Mouse (Mus musculus) forebrain, embryonic 16.5 days (tissue): ENCODE results near the gene Olfr429. TPM values are rescaled to one million over a fixed set of nuclear protein-coding genes. Genes with fewer than 3 reads are reported as not detected.
"Not testable (repeated sequence)": the region's sequence is repeated elsewhere in the genome, so short reads cannot be mapped to it uniquely, and the experiment has no call there.

Experiments
- ATAC-seq: fragments of 200-750 bp; cut with Nextera tagmentation; 2 replicates; pipeline ENCODE4 v1.8.0; 2017; ENCODE audit warnings: mild to moderate bottlenecking, moderate library complexity
- H3K27ac ChIP-seq: fragments of 300-500 bp; sonication (generic); 2 replicates; pipeline ENCODE4 v1.5.1; 2014; ENCODE audit warnings: low read length, control low read depth
- H3K27me3 ChIP-seq: fragments of 300-500 bp; sonication (generic); replicated peaks from 2 replicates; pipeline ENCODE4 v1.6.1; 2014; ENCODE audit warnings: low read length; ENCODE audit not compliant: control insufficient read depth, insufficient read depth
- H3K36me3 ChIP-seq: fragments of 300-500 bp; sonication (generic); 2 replicates; pipeline ENCODE4 v1.6.1; 2014; ENCODE audit not compliant: control insufficient read depth, insufficient read depth
- H3K4me1 ChIP-seq: fragments of 300-500 bp; sonication (generic); replicated peaks from 2 replicates; pipeline ENCODE4 v1.6.1; 2014; ENCODE audit warnings: low read length; ENCODE audit not compliant: control insufficient read depth, insufficient read depth
- H3K4me2 ChIP-seq: fragments of 300-500 bp; sonication (generic); 2 replicates; pipeline ENCODE4 v1.6.1; 2014; ENCODE audit warnings: mild to moderate bottlenecking, low read length, control low read depth
- H3K4me3 ChIP-seq: fragments of 300-500 bp; sonication (generic); replicated peaks from 2 replicates; pipeline ENCODE4 v1.5.1; 2014; ENCODE audit warnings: mild to moderate bottlenecking, low read length, control low read depth
- H3K9ac ChIP-seq: fragments of 300-500 bp; sonication (generic); replicated peaks from 2 replicates; pipeline ENCODE4 v1.6.1; 2014; ENCODE audit warnings: low read depth, low read length, control low read depth
- H3K9me3 ChIP-seq: fragments of 300-500 bp; sonication (generic); 2 replicates; pipeline ENCODE4 v1.6.1; 2016; ENCODE audit warnings: low read length; ENCODE audit not compliant: control insufficient read depth
- WGBS: fragments of 180-500 bp; shearing (Covaris S2); extraction: QIAGEN DNeasy Blood & Tissue Kit; methylation state at CpG from one replicate; pipeline ENCODE4 v1.1.7; 2014; 5-methylcytosine and 5-hydroxymethylcytosine counted together
- polyA plus RNA-seq: library from polyadenylated mRNA; unstranded; fragments of >200 nt; fragmentation: Nextera tagmentation; extraction: Ambion mirVana; gene quantifications from 2 replicates; pipeline ENCODE4 v1.2.1, GENCODE M21; 2015

The Olfr429 gene
- polyA plus RNA-seq: not detected in 2 replicates

DNA sequence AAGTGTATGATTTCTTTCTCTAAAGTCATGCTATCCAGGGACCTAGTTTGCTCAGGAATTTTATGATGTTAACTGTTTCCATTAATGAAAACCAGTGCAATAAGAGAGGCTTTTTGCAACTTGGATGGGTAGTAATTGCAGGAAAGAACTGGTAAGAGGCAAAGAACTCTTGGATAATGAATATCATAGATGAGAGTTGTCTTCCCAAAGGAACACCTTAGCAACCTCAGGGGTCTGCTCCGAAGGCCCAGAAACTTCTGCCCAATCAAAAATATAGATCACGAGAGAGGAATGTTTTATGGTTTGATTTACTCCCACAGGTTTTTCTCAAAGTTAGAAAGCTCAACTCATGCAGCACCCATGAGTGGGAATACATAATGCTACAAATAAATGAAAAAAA is at the start of gene Olfr429:
Olfr429 (plus strand) TSS at position 301 of the 400 bp plus-strand sequence.
- no peak for ATAC-seq
- H3K4me2 ChIP-seq: no peak within 1 kb of the TSS
- H3K27me3 ChIP-seq: no peaks in the 10 kb centered on the region
- 94% methylated on average over 2 of the region's 2 CpGs for WGBS
- H3K36me3 ChIP-seq: no peaks in the 10 kb centered on the region
- H3K27ac ChIP-seq: no peak within 1 kb of the TSS
- no peaks in the 10 kb centered on the region for H3K4me1 ChIP-seq
- no peaks in the 10 kb centered on the region for H3K9me3 ChIP-seq
- no peak within 1 kb of the TSS for H3K4me3 ChIP-seq
- no peak within 1 kb of the TSS for H3K9ac ChIP-seq

DNA sequence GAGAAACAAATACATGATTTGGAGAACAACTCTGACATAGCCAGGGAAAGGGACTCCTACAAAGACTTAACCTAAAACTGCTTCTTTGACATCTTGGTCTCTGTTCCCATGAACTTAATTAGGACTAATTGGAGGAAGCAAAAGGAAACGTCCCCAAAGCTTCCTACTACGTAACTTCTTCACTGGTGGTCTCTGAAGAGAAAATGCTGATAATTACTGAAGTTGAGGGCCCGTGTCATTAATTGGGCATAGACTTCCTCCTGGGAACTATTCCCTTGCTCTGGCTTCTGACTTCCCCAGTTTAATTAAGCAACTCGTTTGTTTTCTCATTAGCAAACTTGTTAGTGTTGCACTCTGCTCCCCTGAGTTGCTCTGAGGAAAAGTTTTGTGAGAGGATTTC is 48.3 kb upstream of the Olfr429 start:
- no peak overlapping the region for H3K9ac ChIP-seq
- no peak overlapping the region for H3K4me2 ChIP-seq
- H3K27ac ChIP-seq: no peak overlapping the region
- H3K4me3 ChIP-seq: no peak overlapping the region
- no peak for ATAC-seq
- H3K36me3 ChIP-seq: no peaks in the 10 kb centered on the region
- no peaks in the 10 kb centered on the region for H3K27me3 ChIP-seq
- WGBS: 22% methylated on average over 4 of the region's 4 CpGs
- H3K9me3 ChIP-seq: no peaks in the 10 kb centered on the region
- no peaks in the 10 kb centered on the region for H3K4me1 ChIP-seq

DNA sequence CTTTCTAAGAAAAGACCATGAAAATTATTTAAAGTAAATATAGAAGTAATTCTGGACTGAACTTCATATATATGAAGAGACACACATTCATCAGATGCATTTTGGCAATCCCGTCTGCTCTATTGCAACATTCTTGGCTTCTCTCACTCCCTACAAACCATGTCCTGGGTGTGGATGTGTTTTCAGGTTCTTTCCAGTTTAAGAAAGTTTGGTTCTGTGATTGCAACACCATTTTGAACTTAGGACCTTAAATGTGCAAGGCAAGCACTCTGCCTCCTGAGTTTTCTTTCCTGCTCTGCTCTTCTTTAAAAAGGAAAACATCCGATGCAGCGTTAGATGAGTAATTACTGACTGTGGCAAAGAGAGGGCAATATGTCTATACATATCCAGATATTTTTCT is 45.7 kb upstream of the Olfr429 start:
- Histone ChIP-seq H3K4me3 (no peak overlapping the region), H3K36me3 (no peaks in the 10 kb centered on the region), H3K27ac (no peak overlapping the region), H3K9ac (no peak overlapping the region), H3K9me3 (no peaks in the 10 kb centered on the region), H3K4me2 (no peak overlapping the region), H3K4me1 (no peaks in the 10 kb centered on the region), H3K27me3 (no peaks in the 10 kb centered on the region)
- WGBS: 97% methylated on average over 3 of the region's 3 CpGs
- ATAC-seq: no peak

DNA sequence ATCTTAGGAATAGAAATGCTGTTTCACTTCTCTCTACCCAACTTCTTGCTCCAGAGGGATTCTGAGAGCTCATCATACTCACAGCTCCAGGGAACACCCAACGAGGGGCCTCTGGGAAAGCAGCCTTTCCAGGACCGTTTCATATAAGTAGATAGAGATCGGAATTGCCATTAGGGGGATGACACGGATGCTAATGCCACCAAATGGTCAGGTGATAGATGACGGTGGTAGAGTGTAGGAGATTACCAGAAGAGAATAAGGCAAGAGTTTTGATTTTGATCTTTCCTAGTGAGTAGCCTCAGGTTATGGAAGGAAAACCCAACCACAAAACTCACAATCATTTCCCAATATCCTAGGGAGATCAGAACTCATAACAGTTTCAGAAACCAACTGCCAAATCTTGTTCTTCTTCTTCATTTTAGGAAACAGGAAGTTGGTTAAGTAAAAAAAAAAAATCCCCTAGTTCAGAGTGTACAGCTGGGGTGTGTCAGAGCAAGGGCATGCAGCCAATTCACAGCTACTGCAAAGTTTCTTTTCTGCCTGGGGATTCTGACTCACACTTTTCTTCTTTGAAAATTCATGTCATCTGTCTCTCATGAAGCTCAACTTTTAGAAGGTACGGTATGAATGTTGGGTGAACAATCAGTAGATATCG is 43.5 kb upstream of the Olfr429 start, which contains the start of gene Olfr433:
Olfr433 (plus strand) TSS at position 183 of the 655 bp plus-strand sequence.
- H3K4me3 ChIP-seq: no peak within 1 kb of the TSS
- no peak within 1 kb of the TSS for H3K4me2 ChIP-seq
- 89% methylated on average over 7 of the region's 7 CpGs for WGBS
- no peaks in the 10 kb centered on the region for H3K9me3 ChIP-seq
- no peak within 1 kb of the TSS for H3K27ac ChIP-seq
- no peaks in the 10 kb centered on the region for H3K4me1 ChIP-seq
- no peaks in the 10 kb centered on the region for H3K36me3 ChIP-seq
- H3K27me3 ChIP-seq: no peaks in the 10 kb centered on the region
- no peak within 1 kb of the TSS for H3K9ac ChIP-seq
- no peak for ATAC-seq

DNA sequence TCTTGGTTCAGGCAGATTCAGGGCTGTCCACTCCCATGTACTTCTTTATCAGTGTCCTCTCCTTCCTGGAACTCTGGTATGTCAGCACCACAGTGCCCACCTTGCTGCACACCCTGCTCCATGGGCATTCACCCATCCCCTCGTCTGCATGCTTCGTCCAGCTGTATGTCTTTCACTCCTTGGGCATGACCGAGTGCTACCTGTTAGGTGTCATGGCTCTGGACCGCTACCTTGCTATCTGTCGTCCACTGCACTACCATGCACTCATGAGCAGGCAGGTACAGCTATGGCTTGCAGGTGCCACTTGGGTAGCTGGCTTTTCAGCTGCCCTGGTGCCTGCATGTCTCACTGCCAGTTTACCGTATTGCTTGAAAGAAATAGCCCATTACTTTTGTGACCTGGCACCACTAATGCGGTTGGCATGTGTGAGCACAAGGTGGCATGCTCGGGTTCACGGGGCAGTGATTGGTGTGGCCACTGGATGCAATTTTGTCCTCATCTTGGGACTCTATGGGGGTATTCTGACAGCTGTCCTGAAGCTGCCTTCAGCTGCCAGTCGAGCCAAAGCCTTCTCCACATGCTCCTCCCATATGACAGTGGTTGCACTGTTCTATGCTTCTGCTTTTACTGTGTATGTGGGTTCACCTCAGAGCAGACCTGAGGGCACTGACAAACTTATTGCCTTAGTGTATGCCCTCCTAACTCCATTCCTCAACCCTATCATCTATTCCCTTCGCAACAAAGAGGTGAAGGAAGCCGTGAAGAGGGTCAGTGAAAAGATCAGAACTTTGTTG is 41.8 kb upstream of the Olfr429 start:
- not testable (repeated sequence) for H3K9ac ChIP-seq, H3K27ac ChIP-seq, H3K36me3 ChIP-seq, H3K4me2 ChIP-seq, H3K9me3 ChIP-seq, H3K27me3 ChIP-seq, H3K4me1 ChIP-seq, ATAC-seq, H3K4me3 ChIP-seq
- WGBS: 93% methylated on average over 12 of the region's 12 CpGs

DNA sequence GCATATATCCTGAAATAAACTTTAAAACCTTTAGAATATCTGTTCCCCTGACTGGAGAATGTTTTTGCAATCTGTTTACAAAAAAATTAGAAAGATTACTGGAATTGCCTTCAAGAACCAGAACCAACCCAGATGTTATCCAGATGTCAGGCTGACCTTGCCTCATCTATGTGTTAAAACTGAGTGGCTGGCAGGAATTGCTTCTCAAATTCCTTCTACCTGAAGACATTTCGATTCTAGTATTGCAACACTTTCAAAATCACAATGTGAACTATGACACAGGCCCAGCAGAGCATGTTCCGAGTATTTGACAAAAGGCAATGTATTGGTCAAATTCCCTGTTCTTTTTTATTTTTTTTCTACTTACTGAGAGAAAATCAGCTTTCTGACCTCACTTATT is 39.7 kb upstream of the Olfr429 start:
- H3K4me2 ChIP-seq: no peak overlapping the region
- ATAC-seq: no peak
- no peak overlapping the region for H3K4me3 ChIP-seq
- no peak overlapping the region for H3K27ac ChIP-seq
- WGBS: 80% methylated on average over 2 of the region's 2 CpGs
- H3K4me1 ChIP-seq: no peaks in the 10 kb centered on the region
- H3K9me3 ChIP-seq: no peaks in the 10 kb centered on the region
- no peak overlapping the region for H3K9ac ChIP-seq
- no peaks in the 10 kb centered on the region for H3K36me3 ChIP-seq
- H3K27me3 ChIP-seq: no peaks in the 10 kb centered on the region

DNA sequence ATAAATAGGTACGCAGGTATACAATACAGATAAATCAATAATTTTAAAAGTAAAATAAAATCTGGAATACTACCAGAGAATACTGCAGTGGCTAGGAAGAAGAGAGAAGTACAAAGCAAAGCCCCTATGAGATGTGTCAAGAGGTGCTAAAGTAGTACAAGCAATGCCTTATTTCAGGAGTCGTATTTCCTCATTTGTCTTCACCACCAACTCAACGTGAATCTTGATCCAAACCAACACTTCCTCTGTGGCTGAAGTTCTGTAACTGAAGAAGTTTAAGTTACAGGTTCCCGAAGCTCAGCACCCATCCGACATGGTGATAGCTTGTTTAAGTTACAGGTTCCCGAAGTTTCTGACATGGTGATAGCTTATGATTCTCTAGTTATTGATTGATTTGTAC is 35.9 kb upstream of the Olfr429 start:
- not testable (repeated sequence) for H3K4me2 ChIP-seq, ATAC-seq

DNA sequence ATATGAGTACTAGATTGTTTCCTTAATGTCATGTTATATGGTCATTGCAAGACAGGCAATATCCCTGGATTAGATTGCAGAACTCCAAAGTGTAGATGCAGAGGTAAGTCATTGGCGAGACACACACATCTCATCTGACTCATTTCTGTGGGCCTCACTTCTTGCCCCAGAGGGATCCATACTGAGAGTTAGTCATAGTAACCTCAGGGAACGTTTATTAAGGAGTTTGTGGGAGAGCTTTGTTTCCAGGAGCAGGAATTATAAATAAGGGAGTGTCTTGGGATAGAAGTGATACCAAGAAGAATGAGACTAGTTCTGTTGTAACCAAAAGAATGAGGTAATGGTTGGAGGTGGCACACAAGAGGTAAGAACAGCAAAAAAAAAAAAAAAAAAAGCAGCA is 35.2 kb upstream of the Olfr429 start, which contains the start of gene Olfr432:
Olfr432 (plus strand) TSS at position 313 of the 400 bp plus-strand sequence.
- no peak for ATAC-seq
- Histone ChIP-seq H3K27me3 (no peaks in the 10 kb centered on the region), H3K9me3 (no peaks in the 10 kb centered on the region), H3K27ac (no peak within 1 kb of the TSS), H3K4me1 (no peaks in the 10 kb centered on the region), H3K36me3 (no peaks in the 10 kb centered on the region), H3K4me3 (no peak within 1 kb of the TSS), H3K4me2 (no peak within 1 kb of the TSS), H3K9ac (no peak within 1 kb of the TSS)
- 80% methylated on average over 2 of the region's 2 CpGs for WGBS

More for the DNA sequence above, 35.9 kb upstream of the Olfr429 start:
- H3K27ac ChIP-seq, H3K36me3 ChIP-seq, H3K9ac ChIP-seq, H3K4me3 ChIP-seq, H3K9me3 ChIP-seq, H3K4me1 ChIP-seq, H3K27me3 ChIP-seq: not testable (repeated sequence)
- WGBS: 89% methylated on average over 6 of the region's 6 CpGs

DNA sequence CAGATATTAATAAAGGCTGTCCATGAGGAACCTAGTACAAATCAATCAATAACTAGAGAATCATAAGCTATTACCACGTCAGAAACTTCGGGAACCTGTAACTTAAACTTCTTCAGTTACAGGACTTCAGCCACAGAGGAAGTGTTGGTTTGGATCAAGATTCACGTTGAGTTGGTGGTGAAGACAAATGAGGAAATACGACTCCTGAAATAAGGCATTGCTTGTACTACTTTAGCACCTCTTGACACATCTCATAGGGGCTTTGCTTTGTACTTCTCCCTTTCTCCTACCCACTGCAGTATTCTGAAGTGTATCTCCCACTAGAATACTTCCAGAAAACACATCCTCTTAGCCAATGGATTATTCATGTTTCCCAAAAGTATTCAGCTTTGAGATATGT is 34.8 kb upstream of the Olfr429 start:
- H3K4me1 ChIP-seq, H3K27me3 ChIP-seq, H3K4me2 ChIP-seq, H3K4me3 ChIP-seq, H3K9me3 ChIP-seq, ATAC-seq, H3K9ac ChIP-seq, H3K27ac ChIP-seq, H3K36me3 ChIP-seq: not testable (repeated sequence)
- 84% methylated on average over 4 of the region's 4 CpGs for WGBS
